Mouse (Mus musculus): ENCODE data around the gene Wfdc13.

DNA sequence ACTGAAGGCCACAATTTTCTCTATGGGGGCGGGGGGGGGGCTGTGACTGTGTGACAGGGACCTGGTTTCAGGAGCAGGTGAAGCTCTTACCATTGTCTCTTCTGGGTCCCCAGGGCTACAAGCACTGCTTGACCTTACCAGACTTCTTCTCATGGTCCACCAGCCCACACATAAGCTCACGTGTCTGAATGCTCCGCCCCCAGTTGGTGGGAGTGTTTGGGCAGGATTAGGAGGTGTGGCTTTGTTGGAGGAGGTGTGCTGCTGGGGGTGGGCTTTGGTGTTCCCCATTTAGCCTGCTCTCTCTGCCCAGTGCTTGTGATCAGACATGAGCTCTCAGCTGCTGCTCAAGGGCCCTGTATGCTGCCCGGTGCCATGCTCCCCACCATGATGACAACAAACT lies 38.4 kb downstream of the Wfdc13 start:
- TF ChIP-seq CTCF (IDR thresholded peaks at IDR 0.05; ENCODE audit: extremely low read depth, insufficient read depth, low read length) = no peak
- TF ChIP-seq POLR2A (IDR thresholded peaks at IDR 0.05; ENCODE audit: extremely low read depth, insufficient read depth, low read length) = no peak

All from cortical plate, adult 2 months (tissue).